ENCODE assay signal across 8 mouse cellular contexts in genomic region chr8:106137218-106137905, GRCm38 (mm10). TPM values are rescaled to one million over a fixed set of nuclear protein-coding genes. Genes with fewer than 3 reads are reported as not detected.
A peak's percentile ranks its signal among the peaks of the same experiment; 100 is the strongest.
DNase-seq lines count a peak whose midpoint lies in the region; ATAC-seq and TF ChIP-seq lines count a peak whose summit lies in the region.

No protein-coding gene starts in this region.

- WGBS in cerebellum, adult 2 months: 14% methylated on average over 22 of the region's 22 CpGs
- WGBS in liver, embryonic 16.5 days (ENCODE audit: insufficient replicate concordance): 4% methylated on average over 22 of the region's 22 CpGs
- 9% methylated on average over 22 of the region's 22 CpGs for WGBS in stomach, embryonic 16.5 days

- peaks cover 8% of the 10 kb centered on the region; the same call in 1 of the 2 replicates for H3K27me3 ChIP-seq in cerebellum, adult 2 months (ENCODE audit: control insufficient read depth, insufficient read depth, low read length)
- H3K27me3 ChIP-seq in liver, embryonic 16.5 days (ENCODE audit: control insufficient read depth, insufficient read depth, low read depth, low read length): peaks cover 62% of the 10 kb centered on the region
- peaks cover 20% of the 10 kb centered on the region for H3K27me3 ChIP-seq in stomach, embryonic 16.5 days (ENCODE audit: control insufficient read depth, insufficient read depth, low read length)

- no peak overlapping the region; the same call in none of the 2 replicates for H3K9ac ChIP-seq in liver, embryonic 16.5 days (ENCODE audit: low read depth, low read length)
- peak overlapping the region; percentile 82 for H3K9ac ChIP-seq in stomach, embryonic 16.5 days (ENCODE audit: low read length)

- no peak for ATAC-seq in liver, embryonic 16.5 days (ENCODE audit: low read depth)
- no peak for ATAC-seq in stomach, embryonic 16.5 days (ENCODE audit: insufficient read depth, low FRiP score)

- H3K4me1 ChIP-seq in cerebellum, adult 2 months (ENCODE audit: control insufficient read depth, insufficient read depth, low read length): peaks cover 15% of the 10 kb centered on the region; the same call in 1 of the 2 replicates
- H3K4me1 ChIP-seq in liver, embryonic 16.5 days (ENCODE audit: control insufficient read depth, low read depth, low read length): peaks cover 5% of the 10 kb centered on the region
- peaks cover 18% of the 10 kb centered on the region for H3K4me1 ChIP-seq in stomach, embryonic 16.5 days (ENCODE audit: control insufficient read depth, insufficient read depth, low read length)

- no peak for TF ChIP-seq CTCF in cerebellum, adult 2 months (IDR thresholded peaks at IDR 0.05; ENCODE audit: borderline replicate concordance, insufficient read depth, low read depth, low read length)

- no peak for DNase-seq in cerebellum, adult 2 months
- no peak for DNase-seq in cerebellum, postnatal 10 days
- peak; percentile 70 for DNase-seq in urinary bladder, postnatal 14 days (ENCODE audit: low spot score)
- DNase-seq in urinary bladder, postnatal 4 days (ENCODE audit: low spot score in 2 of 2): no peak
- no peak for DNase-seq in spleen, postnatal 10 days (ENCODE audit: low spot score in 2 of 2)
- DNase-seq in layer of hippocampus, postnatal 10 days (ENCODE audit: low spot score in 2 of 2): no peak

- no peak overlapping the region for H3K27ac ChIP-seq in cerebellum, adult 2 months (ENCODE audit: insufficient read depth, low read length)
- H3K27ac ChIP-seq in liver, embryonic 16.5 days (ENCODE audit: low read length): no peak overlapping the region
- H3K27ac ChIP-seq in stomach, embryonic 16.5 days (ENCODE audit: low read length): peak overlapping the region; percentile 96

- peaks cover 6% of the 10 kb centered on the region; the same call in 1 of the 2 replicates for H3K36me3 ChIP-seq in liver, embryonic 16.5 days (ENCODE audit: control insufficient read depth, insufficient read depth)
- H3K36me3 ChIP-seq in stomach, embryonic 16.5 days (ENCODE audit: control insufficient read depth, insufficient read depth, low read length): 0 out of 2 replicates have a peak, but pooled peaks cover 3% of the 10 kb centered on the region

- peak overlapping the region; percentile 72 for H3K4me3 ChIP-seq in cerebellum, adult 2 months (replicated peaks; ENCODE audit: insufficient read depth, low read depth, low read length)
- H3K4me3 ChIP-seq in liver, embryonic 16.5 days (ENCODE audit: low read depth, low read length): peak overlapping the region; percentile 60
- H3K4me3 ChIP-seq in stomach, embryonic 16.5 days (replicated peaks; ENCODE audit: low read length): peak overlapping the region; percentile 67

- H3K9me3 ChIP-seq in liver, embryonic 16.5 days (replicated peaks; ENCODE audit: control insufficient read depth, low read length): no peaks in the 10 kb centered on the region
- no peaks in the 10 kb centered on the region for H3K9me3 ChIP-seq in stomach, embryonic 16.5 days (replicated peaks; ENCODE audit: control insufficient read depth, low read length)

- H3K4me2 ChIP-seq in liver, embryonic 16.5 days (ENCODE audit: low read depth, low read length): peak overlapping the region; percentile 50
- H3K4me2 ChIP-seq in stomach, embryonic 16.5 days (ENCODE audit: low read depth, low read length): peak overlapping the region; percentile 64

- no peak for TF ChIP-seq POLR2A in cerebellum, adult 2 months (IDR thresholded peaks at IDR 0.05; ENCODE audit: borderline replicate concordance, insufficient read depth, low read length)

RNA-seq across cellular contexts. Expression of gene Esrp2, which starts 0.6 kb away (rescaled TPM):
- polyA plus RNA-seq in cerebellum, adult 2 months (2012; rRNA removed): 0.05 and 0.10 TPM in 2 replicates
- polyA plus RNA-seq in liver, embryonic 16.5 days (2015; fragmentation: Nextera tagmentation; extraction: Ambion mirVana): 17.5 and 20.1 TPM in 2 replicates
- polyA plus RNA-seq in stomach, embryonic 16.5 days (2015; fragmentation: Nextera tagmentation; extraction: Ambion mirVana): 62.6 and 82.5 TPM in 2 replicates
- total RNA-seq in layer of hippocampus, postnatal 10 days (2021): under 1 TPM in 1 of 2 experiments, not detected in 1; 0.29 TPM

RNA-seq across cellular contexts. Expression of gene Pla2g15, which starts 12.8 kb away (rescaled TPM):
- polyA plus RNA-seq in cerebellum, adult 2 months (2012; rRNA removed): 12.1 and 13.1 TPM in 2 replicates
- 8.8 and 9.1 TPM in 2 replicates for polyA plus RNA-seq in liver, embryonic 16.5 days (2015; fragmentation: Nextera tagmentation; extraction: Ambion mirVana)
- polyA plus RNA-seq in stomach, embryonic 16.5 days (2015; fragmentation: Nextera tagmentation; extraction: Ambion mirVana): 13.7 and 14.9 TPM in 2 replicates
- 10 to 100 TPM; 18.7 to 20.1 TPM for total RNA-seq in layer of hippocampus, postnatal 10 days (2021)

RNA-seq across cellular contexts. Expression of gene Slc7a6, which starts 31.3 kb away (rescaled TPM):
- polyA plus RNA-seq in cerebellum, adult 2 months (2012; rRNA removed): 25.4 and 25.8 TPM in 2 replicates
- 4.1 and 4.3 TPM in 2 replicates for polyA plus RNA-seq in liver, embryonic 16.5 days (2015; fragmentation: Nextera tagmentation; extraction: Ambion mirVana)
- polyA plus RNA-seq in stomach, embryonic 16.5 days (2015; fragmentation: Nextera tagmentation; extraction: Ambion mirVana): 28.7 and 33.2 TPM in 2 replicates
- total RNA-seq in layer of hippocampus, postnatal 10 days (2021): 10 to 100 TPM; 23.2 to 26.2 TPM

Comparison
In these comparisons a context has a peak if more than half of its experiments do, and no peak if none do; other contexts are left out.
1. RNA of gene Esrp2, which starts 0.6 kb away (polyA plus RNA-seq): 62.6 to 82.5 TPM in stomach, embryonic 16.5 days and 17.5 to 20.1 TPM in liver, embryonic 16.5 days; 0.05 to 0.10 TPM in cerebellum, adult 2 months; every median in the first group is over 10 times any median in the second.
2. Peak in every context shown above with its lines, with median percentiles within 50 percentile points of each other: H3K4me3 ChIP-seq.